ENCODE assay signal across 26 mouse cellular contexts in the genomic region with DNA sequence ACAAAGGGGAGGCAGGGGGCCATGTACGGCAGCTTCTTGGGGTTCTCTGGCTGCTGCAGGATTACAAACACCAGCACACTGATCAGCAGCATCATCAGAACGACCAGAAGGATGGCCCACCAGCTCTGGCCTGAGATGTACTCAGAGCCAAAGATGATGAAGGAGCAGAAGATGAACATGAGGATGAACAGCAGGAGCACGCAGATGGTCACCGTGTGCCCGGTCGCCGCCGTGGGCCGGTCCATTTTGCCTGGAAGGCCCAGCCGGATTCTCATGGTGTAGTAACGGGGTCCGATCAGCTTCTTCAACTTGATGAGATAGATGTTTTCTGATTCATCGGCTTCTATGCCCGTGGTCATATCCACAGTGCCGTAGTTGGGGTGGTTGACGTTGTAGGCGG.
"Had no signal": no experiment of that assay in that cellular context is flagged by ENCODE, and none has a peak within 500 bp of the region (broad histone marks: within the 10 kb centered on the region; RNA-seq: fewer than 3 reads in every experiment).

No protein-coding gene starts in this region.

- H3K4me3 ChIP-seq: heart, embryonic 10.5 days; heart, embryonic 12.5 days; hindbrain, embryonic 10.5 days; hindbrain, embryonic 12.5 days; intestine, embryonic 15.5 days; limb, embryonic 13.5 days; limb, embryonic 15.5 days; liver, embryonic 12.5 days had no signal

- DNase-seq: gastrocnemius, postnatal 10 days; gastrocnemius, postnatal 25 days; heart, adult 18-20 months; heart, postnatal 10 days; heart, postnatal 4 days; kidney, adult 18-20 months; kidney, adult 8-10 months; kidney, postnatal 10 days; kidney, postnatal 25 days; kidney, postnatal 4 days; layer of hippocampus, adult 9-11 months; layer of hippocampus, postnatal 36 days; left cerebral cortex, postnatal 4 days had no signal

- H3K27ac ChIP-seq: heart, embryonic 10.5 days; hindbrain, embryonic 10.5 days; hindbrain, embryonic 12.5 days; hindbrain, embryonic 14.5 days; intestine, embryonic 15.5 days; limb, embryonic 13.5 days; limb, embryonic 15.5 days; liver, embryonic 12.5 days; liver, embryonic 14.5 days had no signal

- H3K36me3 ChIP-seq: heart, embryonic 10.5 days; heart, embryonic 12.5 days; hindbrain, embryonic 10.5 days; intestine, embryonic 15.5 days; limb, embryonic 13.5 days; limb, embryonic 15.5 days; liver, embryonic 12.5 days had no signal

- ATAC-seq: hindbrain, embryonic 16.5 days; inflammation-experienced regulatory T-cells, adult 6 months; intestine, embryonic 15.5 days; intestine, postnatal 0 days; liver, embryonic 12.5 days had no signal

- H3K27me3 ChIP-seq: hindbrain, embryonic 12.5 days; intestine, embryonic 15.5 days; limb, embryonic 13.5 days; limb, embryonic 15.5 days; liver, embryonic 12.5 days had no signal

- H3K4me1 ChIP-seq: intestine, embryonic 15.5 days; limb, embryonic 13.5 days; limb, embryonic 15.5 days; liver, embryonic 12.5 days had no signal
